Mouse (Mus musculus) left cerebral cortex, adult 8-10 months (tissue): ENCODE measurements around the gene Gba2. TPM values are rescaled to one million over a fixed set of nuclear protein-coding genes. Genes with fewer than 3 reads are reported as not detected.

Experiments
- DNase-seq, 2 experiments: peaks; one replicate each; pipeline ENCODE4 v3.0.0; 2022; ENCODE audit warnings: low spot score in 2 of 2
- total RNA-seq, 4 experiments: library from RNA; stranded (reverse); gene quantifications; 2 replicates each; pipeline ENCODE4 v1.2.4; 2022

The Gba2 gene
- total RNA-seq, 4 experiments from 2014 or later = 62.1 to 69.7 (median 65.6) TPM

- DNase-seq = no peak
Measured at GRCm38 (mm10) chr4:43582241-43582640, 3.6 kb upstream of the Gba2 start.

- no peak for DNase-seq
Measured at GRCm38 (mm10) chr4:43581381-43581780, 2.7 kb upstream of the Gba2 start.

- no peak for DNase-seq
Measured at GRCm38 (mm10) chr4:43580721-43581120, 2.0 kb upstream of the Gba2 start.

GRCm38 (mm10) chr4:43579731-43580130, 1.1 kb upstream of the Gba2 start:
- no peak for DNase-seq

- DNase-seq = no peak
Measured at GRCm38 (mm10) chr4:43579256-43579655, 583 bp upstream of the Gba2 start.

GRCm38 (mm10) chr4:43577237-43577881, 1.3 kb downstream of the Gba2 start:
- DNase-seq = no peak

- no peak for DNase-seq
Measured at GRCm38 (mm10) chr4:43575356-43575755, 3.3 kb downstream of the Gba2 start.

- DNase-seq = no peak
Measured at GRCm38 (mm10) chr4:43573561-43573960, 5.1 kb downstream of the Gba2 start.

GRCm38 (mm10) chr4:43571395-43572045, 7.2 kb downstream of the Gba2 start:
- no peak for DNase-seq

GRCm38 (mm10) chr4:43567140-43567539, 11.5 kb downstream of the Gba2 start:
- DNase-seq = no peak

GRCm38 (mm10) chr4:43564231-43564630, 14.4 kb downstream of the Gba2 start:
- no peak for DNase-seq

GRCm38 (mm10) chr4:43563601-43563875, 15.1 kb downstream of the Gba2 start:
- DNase-seq = no peak

GRCm38 (mm10) chr4:43562769-43563600, 15.7 kb downstream of the Gba2 start:
- DNase-seq = no peak

GRCm38 (mm10) chr4:43561997-43562768, 16.5 kb downstream of the Gba2 start, which contains the start of the genes Creb3 and Tln1:
Creb3 (plus strand) TSS chr4:43562332.
Tln1 (minus strand) TSS chr4:43562691.
- peak; percentile 91 to 94 for DNase-seq

GRCm38 (mm10) chr4:43561436-43561996, 17.2 kb downstream of the Gba2 start:
- DNase-seq = no peak

GRCm38 (mm10) chr4:43560976-43561375, 17.7 kb downstream of the Gba2 start:
- no peak for DNase-seq

- no peak for DNase-seq
Measured at GRCm38 (mm10) chr4:43560243-43560611, 18.4 kb downstream of the Gba2 start.

- no peak for DNase-seq
Measured at GRCm38 (mm10) chr4:43559519-43560242, 19.0 kb downstream of the Gba2 start.

GRCm38 (mm10) chr4:43558631-43559356, 19.9 kb downstream of the Gba2 start:
- DNase-seq = no peak

GRCm38 (mm10) chr4:43558028-43558630, 20.5 kb downstream of the Gba2 start:
- DNase-seq = no peak
